Mouse (Mus musculus) megakaryocyte progenitor cell, adult 5-6 weeks (primary cell): ENCODE measurements at regions not wholly inside any gene's neighbourhood (a gene's known extent, or its start where the extent isn't known, plus 50 kb on each side); places are given as distances from the start of the nearest gene placed in this dataset.
A peak's percentile ranks its signal among the peaks of the same experiment; 100 is the strongest.
"Not testable (repeated sequence)": the region's sequence is repeated elsewhere in the genome, so short reads cannot be mapped to it uniquely, and the experiment has no call there.

Experiments
- ATAC-seq: replicated peaks from 2 replicates; pipeline ENCODE4 v1.8.0; 2016; ENCODE audit warnings: mild to moderate bottlenecking, moderate TSS enrichment, inconsistent platforms; ENCODE audit not compliant: poor library complexity

DNA sequence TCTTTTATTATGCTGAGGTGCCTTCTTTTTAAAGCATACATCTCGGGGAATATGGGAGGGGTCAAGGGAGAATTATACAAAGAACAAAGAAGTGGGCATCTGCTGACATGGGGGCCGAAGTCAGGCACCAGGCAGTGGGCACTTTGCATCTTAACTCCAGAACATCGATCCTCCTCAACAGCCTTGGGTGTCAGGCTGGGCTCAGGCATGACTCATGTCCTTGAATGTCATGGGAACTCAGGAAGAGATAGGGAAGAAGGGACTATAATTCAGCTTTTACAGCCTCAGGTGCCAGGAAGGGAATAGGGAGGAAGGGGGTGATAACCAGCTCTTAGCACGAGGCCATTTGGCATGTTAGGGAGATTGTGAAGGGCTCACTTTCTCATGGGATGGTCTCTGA, 85.6 kb upstream of the Ptprz1 start:
- ATAC-seq: not testable (repeated sequence)

- no peak for ATAC-seq
Observed at GRCm38 (mm10) chr6:22791801-22792200, 83.5 kb upstream of the Ptprz1 start.

GRCm38 (mm10) chr6:22792601-22793000, 82.7 kb upstream of the Ptprz1 start:
- no peak for ATAC-seq

- ATAC-seq: no peak
Observed at GRCm38 (mm10) chr6:22794071-22794721, 81.1 kb upstream of the Ptprz1 start.

DNA sequence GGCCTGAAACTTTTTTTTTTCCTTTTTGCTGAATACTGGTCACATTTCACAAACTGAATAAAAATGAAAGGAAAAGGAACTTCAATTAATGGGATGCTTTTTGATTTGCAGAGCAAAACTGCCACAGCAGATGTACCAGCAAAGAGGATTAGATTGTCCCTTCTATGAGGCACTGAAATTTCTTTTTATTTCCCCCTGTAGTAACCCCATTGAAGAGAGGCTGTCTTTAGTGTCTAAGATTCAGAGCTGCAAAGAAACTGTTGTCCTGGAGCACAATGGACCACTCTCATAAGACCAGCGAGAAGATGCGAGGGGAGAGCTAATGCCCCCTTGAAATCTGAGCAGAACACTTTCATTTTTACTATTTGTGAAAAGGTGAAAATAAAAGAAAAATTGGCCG, 80.5 kb upstream of the Ptprz1 start:
- no peak for ATAC-seq

GRCm38 (mm10) chr6:22795291-22795860, 79.9 kb upstream of the Ptprz1 start:
- ATAC-seq: peak; percentile 75

- ATAC-seq: no peak
Observed at GRCm38 (mm10) chr6:22801908-22802307, 73.4 kb upstream of the Ptprz1 start.

DNA sequence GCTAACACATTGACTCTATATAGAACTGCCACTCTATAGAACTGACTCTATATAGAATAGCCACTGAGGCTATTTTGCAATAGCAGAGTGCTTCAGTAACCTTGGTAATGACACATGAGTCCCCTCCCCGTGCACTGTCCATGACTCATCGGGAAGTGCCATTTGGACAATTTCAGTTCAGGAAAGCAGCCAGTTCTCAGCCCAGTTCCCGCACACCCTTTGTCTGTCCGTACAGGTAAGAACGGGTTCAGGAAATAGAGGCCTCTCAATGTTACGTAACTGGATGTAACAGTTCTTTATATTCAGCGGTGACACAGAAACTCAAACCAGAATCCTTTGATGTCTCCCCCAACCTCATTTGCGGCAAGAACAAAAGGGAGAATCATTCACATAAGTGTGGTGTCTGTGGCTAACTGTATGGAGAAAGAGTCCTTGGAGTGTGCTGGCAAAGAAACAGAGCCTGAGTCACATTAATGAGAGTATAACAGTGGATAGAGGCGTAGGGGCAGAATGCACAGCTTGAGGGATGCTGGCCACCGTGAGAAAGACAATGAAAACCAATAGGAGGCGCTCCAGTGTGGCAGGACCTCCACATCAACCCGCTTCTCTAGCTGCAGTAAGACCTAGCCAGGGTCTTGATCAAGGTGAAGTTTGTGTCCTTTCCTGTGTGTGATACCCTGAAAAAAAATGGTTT, 72.8 kb upstream of the Ptprz1 start:
- ATAC-seq: peak; percentile 44

- no peak for ATAC-seq
Observed at GRCm38 (mm10) chr6:22803886-22804285, 71.4 kb upstream of the Ptprz1 start.

DNA sequence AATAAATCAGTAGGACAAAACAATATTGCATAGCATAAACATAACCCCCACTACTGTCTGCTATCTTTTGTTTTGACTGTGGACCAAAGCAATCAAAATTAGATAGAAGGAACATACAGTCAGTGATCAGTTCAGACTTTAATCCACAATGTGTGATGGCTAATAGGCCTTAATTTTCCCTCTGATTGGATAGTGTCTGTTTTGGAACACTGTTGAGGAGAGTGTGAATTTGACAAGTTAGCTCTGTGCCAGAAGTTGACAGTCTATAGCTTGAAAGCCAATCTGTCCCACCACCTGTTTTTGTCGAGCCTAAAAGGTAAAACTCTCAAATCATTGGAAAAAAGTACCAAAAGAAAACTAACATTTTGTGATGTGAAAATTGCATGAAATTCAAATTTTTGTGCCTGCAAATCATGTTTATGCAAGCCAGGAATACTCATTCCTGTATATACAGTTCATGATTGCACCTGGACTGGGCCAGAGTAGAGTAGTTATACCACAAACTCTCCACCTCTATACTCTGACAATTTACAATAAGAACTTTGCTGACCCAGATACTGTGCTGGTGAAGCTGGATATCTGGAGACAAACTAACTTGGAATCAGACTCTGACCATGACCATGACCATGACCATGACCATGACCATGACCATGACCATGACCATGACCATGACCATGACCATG, 50.1 kb upstream of the Ptprz1 start:
- no peak for ATAC-seq
